Mouse (Mus musculus): ENCODE data around the gene Eftud2. TPM values are rescaled to one million over a fixed set of nuclear protein-coding genes. Genes with fewer than 3 reads are reported as not detected.

Eftud2 gene
- polyA plus RNA-seq (2012; rRNA removed) = 125 and 137 TPM in 2 replicates

GRCm38 (mm10) chr11:102880585-102881313, at the start of gene Eftud2, which contains the start of gene Ccdc103:
Eftud2 (minus strand) TSS chr11:102880985.
Ccdc103 (plus strand) TSS chr11:102881204.

GRCm38 (mm10) chr11:102924557-102925350, 44.0 kb upstream of the Eftud2 start, which contains the start of gene Kif18b:
Kif18b (minus strand) TSS chr11:102925124.

GRCm38 (mm10) chr11:102900763-102901162, 20.0 kb upstream of the Eftud2 start, which contains the start of gene Gfap:
Gfap (minus strand) TSS chr11:102900912.

GRCm38 (mm10) chr11:102884616-102885219, 3.9 kb upstream of the Eftud2 start, which contains the start of gene Fam187a:
Fam187a (plus strand) TSS chr11:102885169.

GRCm38 (mm10) chr11:102835549-102835948, 45.2 kb downstream of the Eftud2 start, which contains the start of gene Higd1b:
Higd1b (plus strand) TSS chr11:102835849.

GRCm38 (mm10) chr11:102819021-102819782, 61.6 kb downstream of the Eftud2 start, which contains the start of gene Gjc1:
Gjc1 (minus strand) TSS chr11:102819700.

Other genes with a start within 250 kb of the Eftud2 start
- not detected in 2 replicates for gene Meioc, start 217.3 kb downstream of the Eftud2 start, polyA plus RNA-seq (2012; rRNA removed)
- gene Ccdc43, start 183.2 kb downstream of the Eftud2 start, polyA plus RNA-seq (2012; rRNA removed) = 4.3 and 5.3 TPM in 2 replicates
- 6.2 and 6.4 TPM in 2 replicates for gene Adam11, start 119.5 kb downstream of the Eftud2 start, polyA plus RNA-seq (2012; rRNA removed)
- gene Gjc1, start 61.3 kb downstream of the Eftud2 start, polyA plus RNA-seq (2012; rRNA removed) = 7.1 and 9.9 TPM in 2 replicates
- gene Higd1b, start 45.1 kb downstream of the Eftud2 start, polyA plus RNA-seq (2012; rRNA removed) = 4.3 and 4.6 TPM in 2 replicates
- 1.8 and 2.0 TPM in 2 replicates for gene Ccdc103, start 219 bp upstream of the Eftud2 start, polyA plus RNA-seq (2012; rRNA removed)
- 0.08 TPM in 1 of 2 replicates, not detected in the other for gene Fam187a, start 4.2 kb upstream of the Eftud2 start, polyA plus RNA-seq (2012; rRNA removed)
- gene Gfap, start 19.9 kb upstream of the Eftud2 start, polyA plus RNA-seq (2012; rRNA removed) = 1.0 TPM in 2 replicates
- 6.7 and 10.4 TPM in 2 replicates for gene Kif18b, start 44.1 kb upstream of the Eftud2 start, polyA plus RNA-seq (2012; rRNA removed)
- gene C1ql1, start 65.7 kb upstream of the Eftud2 start, polyA plus RNA-seq (2012; rRNA removed) = 1.3 and 2.5 TPM in 2 replicates
- 33.9 and 43.4 TPM in 2 replicates for gene Nmt1, start 147.2 kb upstream of the Eftud2 start, polyA plus RNA-seq (2012; rRNA removed)
- gene Dcakd, start 147.3 kb upstream of the Eftud2 start, polyA plus RNA-seq (2012; rRNA removed) = 163 and 210 TPM in 2 replicates
- gene Plcd3, start 220.7 kb upstream of the Eftud2 start, polyA plus RNA-seq (2012; rRNA removed) = 21.9 and 23.8 TPM in 2 replicates
- gene Acbd4, start 220.7 kb upstream of the Eftud2 start, polyA plus RNA-seq (2012; rRNA removed) = 31.2 and 32.4 TPM in 2 replicates
- 18.9 and 19.4 TPM in 2 replicates for gene Hexim1, start 235.2 kb upstream of the Eftud2 start, polyA plus RNA-seq (2012; rRNA removed)